Mouse (Mus musculus) limb, embryonic 10.5 days (tissue): ENCODE measurements at regions not wholly inside any gene's neighbourhood (a gene's known extent, or its start where the extent isn't known, plus 50 kb on each side); places are given as distances from the start of the nearest gene placed in this dataset.

ENCODE experiments used
- DNase-seq: peaks from one replicate; pipeline ENCODE4 v3.0.0-alpha.2; 2017; ENCODE audit warnings: low spot score
- H3K27ac ChIP-seq: fragments of 300-500 bp; sonication (generic); 2 replicates; pipeline ENCODE4 v1.5.1; 2016; ENCODE audit warnings: mild to moderate bottlenecking
- H3K27me3 ChIP-seq: fragments of 300-500 bp; sonication (generic); 2 replicates; pipeline ENCODE4 v1.6.1; 2016; ENCODE audit warnings: low read depth, mild to moderate bottlenecking; ENCODE audit not compliant: poor library complexity, severe bottlenecking
- H3K36me3 ChIP-seq: fragments of 300-500 bp; sonication (generic); 2 replicates; pipeline ENCODE4 v1.6.1; 2016; ENCODE audit warnings: mild to moderate bottlenecking, moderate library complexity
- H3K4me1 ChIP-seq: fragments of 300-500 bp; sonication (generic); 2 replicates; pipeline ENCODE4 v1.6.1; 2016
- H3K4me3 ChIP-seq: fragments of 300-500 bp; sonication (generic); 2 replicates; pipeline ENCODE4 v1.5.1; 2016; ENCODE audit warnings: mild to moderate bottlenecking, moderate library complexity
- H3K9me3 ChIP-seq: fragments of 300-500 bp; sonication (generic); replicated peaks from 2 replicates; pipeline ENCODE4 v1.6.1; 2016; ENCODE audit warnings: mild to moderate bottlenecking
- WGBS: fragments of 180-500 bp; shearing (Covaris S2); methylation state at CpG from one replicate; pipeline ENCODE4 v1.1.7; 2016; 5-methylcytosine and 5-hydroxymethylcytosine counted together

DNA sequence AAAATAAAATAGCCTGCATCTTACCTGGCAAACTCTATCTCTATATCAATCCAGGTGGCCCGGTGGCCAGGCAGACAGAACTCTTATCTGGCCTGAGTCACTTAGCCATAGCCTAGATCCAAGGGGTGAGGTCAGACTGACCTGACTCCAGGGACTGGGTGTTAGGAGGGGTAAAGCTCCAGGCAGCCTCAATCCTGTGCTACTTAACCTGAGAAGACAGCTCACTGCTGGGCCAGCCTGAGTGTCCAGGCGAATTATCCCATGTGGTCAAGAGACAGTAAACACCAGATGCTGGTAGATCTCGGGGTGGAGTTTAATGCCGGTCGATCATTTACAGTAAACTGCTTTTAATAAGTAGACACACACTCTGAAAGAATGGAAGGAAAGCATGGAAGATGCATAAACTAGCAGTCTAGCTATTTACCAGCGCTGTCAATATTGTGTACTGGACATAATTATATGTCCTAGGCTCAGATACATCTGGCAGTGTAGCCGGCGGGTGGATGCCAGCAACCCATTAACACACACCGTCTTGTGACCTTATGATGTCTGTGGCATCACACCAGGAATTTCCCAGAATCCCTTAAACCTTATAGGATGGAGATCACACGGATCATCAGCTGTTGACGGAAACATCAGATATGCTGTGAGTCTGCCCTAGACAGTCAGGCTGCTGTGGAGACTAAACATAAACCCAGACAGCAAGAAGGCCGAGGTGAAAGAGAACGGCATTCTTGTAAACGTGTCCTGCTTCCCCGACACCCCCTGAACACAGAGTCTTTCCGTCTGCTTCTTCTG is 153.9 kb upstream of the Ubl3 start:
- Histone ChIP-seq H3K36me3 (no peaks in the 10 kb centered on the region), H3K27ac (no peak overlapping the region), H3K4me3 (no peak overlapping the region), H3K4me1 (peaks cover 34% of the 10 kb centered on the region), H3K9me3 (no peaks in the 10 kb centered on the region), H3K27me3 (0 out of 2 replicates have a peak, but pooled peaks cover 7% of the 10 kb centered on the region)
- DNase-seq, result no peak
- WGBS, result 86% methylated on average over 16 of the region's 16 CpGs

DNA sequence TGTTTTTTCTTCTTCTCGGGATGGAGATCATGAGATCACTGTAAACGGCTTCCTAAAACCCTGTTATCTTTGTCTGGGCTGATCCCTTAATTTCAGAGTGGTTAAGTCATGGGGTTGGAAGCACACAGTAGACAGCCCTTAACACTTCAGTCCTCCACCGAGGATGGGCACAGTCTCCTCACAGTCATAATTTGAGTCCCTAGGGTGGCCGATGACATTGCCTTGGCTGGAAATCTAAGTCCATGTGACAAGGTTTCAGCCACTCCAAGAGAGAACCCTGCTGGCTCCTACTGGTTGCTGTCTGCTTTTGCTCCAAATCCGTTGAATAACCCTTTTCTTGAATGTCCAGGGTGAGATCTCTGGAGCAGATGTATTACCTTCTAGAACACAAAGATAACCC is 152.2 kb upstream of the Ubl3 start:
- Histone ChIP-seq H3K27me3 (0 out of 2 replicates have a peak, but pooled peaks cover 7% of the 10 kb centered on the region), H3K9me3 (no peaks in the 10 kb centered on the region), H3K4me1 (peaks cover 41% of the 10 kb centered on the region), H3K36me3 (no peaks in the 10 kb centered on the region), H3K27ac (no peak overlapping the region), H3K4me3 (no peak overlapping the region)
- DNase-seq, result no peak
- 76% methylated on average over 5 of the region's 5 CpGs for WGBS

DNA sequence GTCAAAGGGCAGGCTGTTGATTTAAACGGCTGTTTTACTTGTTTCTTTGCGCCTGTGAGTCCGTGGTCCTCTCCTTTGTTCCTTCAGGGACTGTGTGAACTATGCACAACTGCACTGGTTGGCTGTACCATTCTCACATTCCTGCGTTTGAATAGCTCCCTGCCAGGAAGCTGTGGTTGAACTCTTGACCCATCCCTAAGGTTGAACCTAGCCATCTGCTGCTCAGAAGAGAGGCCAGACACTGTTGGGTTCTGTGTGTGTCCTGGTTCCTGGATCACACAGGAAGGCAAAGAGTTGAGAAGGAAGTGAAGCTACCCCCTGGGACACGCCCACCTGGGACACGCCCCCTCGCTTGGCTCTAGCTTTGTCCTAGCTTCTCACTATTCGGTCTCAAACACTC is 149.3 kb upstream of the Ubl3 start:
- H3K27me3 ChIP-seq, result no peaks in the 10 kb centered on the region
- H3K4me3 ChIP-seq, result no peak overlapping the region
- no peaks in the 10 kb centered on the region for H3K9me3 ChIP-seq
- peak overlapping the region; percentile 66 for H3K27ac ChIP-seq
- H3K36me3 ChIP-seq, result no peaks in the 10 kb centered on the region
- H3K4me1 ChIP-seq, result peaks cover 32% of the 10 kb centered on the region
- WGBS, result 39% methylated on average over 8 of the region's 8 CpGs
- DNase-seq, result no peak

DNA sequence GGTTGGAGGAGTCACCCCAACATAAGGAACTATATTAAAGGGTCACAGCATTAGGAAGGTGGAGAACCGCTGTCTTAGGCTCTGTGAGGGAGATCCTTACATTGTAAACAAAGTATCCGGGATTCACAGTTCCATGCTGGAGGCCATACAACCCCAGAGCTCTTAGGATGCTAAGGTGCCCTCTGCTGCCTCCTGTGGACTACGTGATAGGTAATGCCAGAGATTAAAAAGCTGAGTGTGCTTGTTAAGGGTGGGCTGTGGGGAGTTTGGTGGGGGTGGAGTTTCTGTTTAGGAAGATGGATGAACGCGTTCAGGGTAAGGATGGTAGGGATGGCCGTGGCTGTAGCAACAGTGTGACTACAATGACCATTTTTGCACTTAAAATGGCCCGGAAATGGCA is 148.4 kb upstream of the Ubl3 start:
- no peaks in the 10 kb centered on the region for H3K27me3 ChIP-seq
- H3K9me3 ChIP-seq, result no peaks in the 10 kb centered on the region
- H3K27ac ChIP-seq, result no peak overlapping the region
- H3K4me3 ChIP-seq, result no peak overlapping the region
- no peak for DNase-seq
- 77% methylated on average over 7 of the region's 7 CpGs for WGBS
- peaks cover 32% of the 10 kb centered on the region for H3K4me1 ChIP-seq
- H3K36me3 ChIP-seq, result no peaks in the 10 kb centered on the region

DNA sequence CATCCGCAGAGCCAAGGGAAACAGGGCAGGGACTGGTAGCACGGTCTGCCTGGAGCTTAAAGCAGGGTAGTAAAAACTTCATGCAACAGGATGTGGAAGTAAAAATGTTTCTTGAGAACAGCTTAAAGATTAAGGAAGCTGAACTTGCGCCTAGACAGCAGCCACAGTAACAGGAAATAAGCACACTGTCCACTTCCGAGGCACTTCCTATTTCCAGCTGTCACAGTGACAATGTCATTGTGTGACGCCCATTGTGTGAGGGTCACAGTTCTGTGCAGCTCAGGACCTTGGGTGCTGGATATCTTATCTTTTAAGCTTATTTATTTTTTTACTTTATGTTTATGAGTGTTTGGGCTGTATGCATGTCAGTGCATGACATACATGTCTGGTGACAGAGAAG is 147.7 kb upstream of the Ubl3 start:
- no peaks in the 10 kb centered on the region for H3K36me3 ChIP-seq
- H3K4me1 ChIP-seq, result peaks cover 32% of the 10 kb centered on the region
- no peaks in the 10 kb centered on the region for H3K9me3 ChIP-seq
- no peak overlapping the region for H3K27ac ChIP-seq
- no peak overlapping the region for H3K4me3 ChIP-seq
- DNase-seq, result no peak
- H3K27me3 ChIP-seq, result no peaks in the 10 kb centered on the region
- 88% methylated on average over 5 of the region's 5 CpGs for WGBS

DNA sequence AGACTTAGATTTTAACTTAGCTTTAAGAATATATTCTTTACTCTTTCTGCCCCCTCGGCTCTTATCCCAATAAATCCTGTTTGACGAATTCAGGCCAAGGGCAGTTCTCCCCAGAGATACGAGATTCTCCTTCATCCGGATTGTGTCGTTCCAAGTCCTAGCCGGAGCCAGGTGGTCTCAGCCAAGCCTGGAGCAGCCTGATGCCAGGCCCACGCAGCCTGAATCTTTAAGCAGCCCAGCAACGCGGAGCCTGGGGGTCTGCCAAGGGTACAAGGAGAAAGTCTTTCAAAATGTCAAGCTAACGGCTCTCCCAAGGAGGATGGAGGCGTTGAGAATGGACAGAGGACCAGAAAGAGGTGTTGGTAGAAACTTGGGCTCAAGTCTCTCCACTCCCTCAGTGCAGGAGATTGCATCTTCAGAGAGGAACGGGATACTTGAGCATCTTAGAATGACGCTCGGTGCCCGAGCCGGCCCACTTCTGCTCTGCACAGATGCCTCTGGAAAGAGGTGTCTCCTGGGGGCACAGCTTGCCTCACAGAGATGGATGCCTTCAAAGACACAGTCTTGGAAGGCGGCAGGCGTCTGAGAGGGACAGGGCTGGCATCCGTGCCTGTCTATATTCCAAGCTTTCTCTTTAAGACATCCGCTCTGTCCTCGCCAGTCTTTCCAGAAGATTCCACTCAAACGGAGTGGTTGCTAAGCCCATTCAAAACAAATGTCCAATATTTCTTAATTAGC is 145.2 kb upstream of the Ubl3 start:
- Histone ChIP-seq H3K36me3 (no peaks in the 10 kb centered on the region), H3K4me3 (no peak overlapping the region), H3K9me3 (no peaks in the 10 kb centered on the region), H3K4me1 (peaks cover 43% of the 10 kb centered on the region), H3K27ac (0 out of 2 replicates have a peak overlapping the region, but pooled peaks have one; percentile 19), H3K27me3 (no peaks in the 10 kb centered on the region)
- no peak for DNase-seq
- WGBS, result 83% methylated on average over 22 of the region's 22 CpGs

DNA sequence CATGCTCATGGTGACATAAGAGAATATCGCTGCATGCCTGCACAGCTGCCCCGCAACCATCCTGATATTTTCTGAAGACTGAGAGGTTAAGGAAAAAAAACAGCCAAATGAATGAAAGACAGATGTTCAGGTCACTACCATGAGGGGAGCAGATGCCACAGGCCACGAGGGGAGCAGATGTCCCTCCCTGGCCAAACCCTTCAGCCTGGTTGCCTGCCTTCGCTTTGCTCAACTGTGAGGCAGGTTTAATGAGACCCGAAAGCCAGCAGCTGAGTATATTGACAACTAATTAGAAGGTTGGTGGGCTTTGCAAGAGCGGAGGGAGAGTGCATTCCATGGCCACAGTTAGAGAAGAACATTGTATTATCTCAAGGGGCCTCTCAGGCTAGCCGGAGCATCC is 141.8 kb upstream of the Ubl3 start:
- H3K27me3 ChIP-seq, result no peaks in the 10 kb centered on the region
- H3K4me1 ChIP-seq, result peaks cover 54% of the 10 kb centered on the region
- no peaks in the 10 kb centered on the region for H3K9me3 ChIP-seq
- DNase-seq, result peak; percentile 82
- H3K27ac ChIP-seq, result peak overlapping the region; percentile 72
- H3K4me3 ChIP-seq, result no peak overlapping the region
- WGBS, result 35% methylated on average over 7 of the region's 7 CpGs
- no peaks in the 10 kb centered on the region for H3K36me3 ChIP-seq

DNA sequence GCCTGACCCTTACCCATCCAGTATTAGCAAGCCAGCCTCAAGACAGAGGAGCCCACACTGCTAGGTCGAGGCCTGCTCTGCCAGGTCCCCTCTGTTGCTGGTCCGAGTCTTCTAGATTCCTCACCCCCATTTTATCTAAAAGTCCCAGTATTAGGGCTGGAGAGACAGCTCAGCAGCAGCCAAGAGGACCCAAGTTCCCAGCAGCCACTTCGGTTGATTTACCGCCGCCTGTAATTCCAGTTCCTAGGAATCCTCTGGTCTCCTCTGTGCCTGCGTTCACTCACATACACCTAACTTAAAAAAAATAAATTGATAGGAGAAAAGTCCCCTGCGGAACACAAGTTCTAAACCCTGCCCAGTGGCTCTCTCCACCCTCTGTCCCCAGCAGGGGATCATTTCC is 138.9 kb upstream of the Ubl3 start:
- Histone ChIP-seq H3K4me1 (peaks cover 62% of the 10 kb centered on the region), H3K9me3 (no peaks in the 10 kb centered on the region), H3K36me3 (no peaks in the 10 kb centered on the region), H3K4me3 (no peak overlapping the region), H3K27ac (peak overlapping the region; percentile 71), H3K27me3 (no peaks in the 10 kb centered on the region)
- no peak for DNase-seq
- WGBS, result 77% methylated on average over 7 of the region's 7 CpGs

DNA sequence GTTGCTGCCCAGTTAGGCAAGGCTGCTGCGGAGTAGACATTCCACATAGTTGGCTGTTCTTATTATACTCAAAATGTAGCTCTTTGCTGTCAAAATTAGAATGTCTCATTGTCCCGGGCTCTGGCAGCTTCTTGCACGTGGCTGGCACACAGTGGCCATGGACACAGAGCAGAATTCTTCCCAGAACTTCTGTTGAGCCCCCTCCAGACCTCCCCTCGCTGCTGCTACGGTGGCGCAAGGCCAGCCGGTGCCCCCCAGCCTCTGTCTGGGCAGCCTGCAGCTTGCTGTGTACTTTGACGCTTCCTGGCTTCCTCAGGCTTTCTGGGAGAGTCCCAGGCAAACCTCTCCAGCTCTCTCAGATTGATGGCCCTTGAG is 138.2 kb upstream of the Ubl3 start:
- Histone ChIP-seq H3K36me3 (no peaks in the 10 kb centered on the region), H3K9me3 (no peaks in the 10 kb centered on the region), H3K27ac (peak overlapping the region; percentile 71), H3K4me1 (peaks cover 62% of the 10 kb centered on the region), H3K27me3 (no peaks in the 10 kb centered on the region), H3K4me3 (no peak overlapping the region)
- 77% methylated on average over 8 of the region's 8 CpGs for WGBS
- DNase-seq, result no peak

DNA sequence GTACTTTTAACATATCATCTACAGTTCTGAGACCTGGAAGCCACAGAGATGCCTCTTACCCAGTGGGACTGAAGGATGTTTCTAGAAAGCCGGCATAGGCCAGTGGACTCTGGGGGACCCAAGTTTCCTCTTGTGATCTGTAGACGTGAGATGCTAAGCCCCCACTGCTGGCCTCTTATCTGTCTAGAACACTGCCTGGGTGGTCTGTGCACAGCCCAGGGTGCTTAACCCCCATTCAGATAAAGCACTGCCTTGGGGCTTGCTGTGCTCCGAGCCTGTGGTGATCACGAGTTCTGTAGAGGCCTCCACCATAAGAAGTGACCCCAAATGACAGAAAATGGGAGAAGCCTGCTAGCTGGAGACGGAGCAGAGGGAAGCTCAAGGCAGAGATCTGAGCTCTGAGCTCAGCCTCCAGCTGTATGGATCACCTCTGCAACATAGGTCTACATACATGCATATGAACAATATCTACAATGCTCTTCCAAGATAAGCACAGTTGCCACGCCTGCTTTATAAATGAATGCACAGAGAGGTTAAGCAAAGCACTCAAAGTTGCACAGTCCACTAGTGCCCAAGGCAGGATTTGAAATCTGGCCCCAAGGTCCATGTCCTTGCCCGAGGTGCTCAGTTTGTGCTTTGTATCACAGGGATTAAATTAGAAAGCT is 137.7 kb upstream of the Ubl3 start:
- DNase-seq, result no peak
- H3K9me3 ChIP-seq, result no peaks in the 10 kb centered on the region
- no peak overlapping the region for H3K4me3 ChIP-seq
- H3K4me1 ChIP-seq, result peaks cover 62% of the 10 kb centered on the region
- H3K27ac ChIP-seq, result peak overlapping the region; percentile 71; the same call in 1 of the 2 replicates
- H3K36me3 ChIP-seq, result no peaks in the 10 kb centered on the region
- no peaks in the 10 kb centered on the region for H3K27me3 ChIP-seq
- WGBS, result 74% methylated on average over 7 of the region's 7 CpGs

DNA sequence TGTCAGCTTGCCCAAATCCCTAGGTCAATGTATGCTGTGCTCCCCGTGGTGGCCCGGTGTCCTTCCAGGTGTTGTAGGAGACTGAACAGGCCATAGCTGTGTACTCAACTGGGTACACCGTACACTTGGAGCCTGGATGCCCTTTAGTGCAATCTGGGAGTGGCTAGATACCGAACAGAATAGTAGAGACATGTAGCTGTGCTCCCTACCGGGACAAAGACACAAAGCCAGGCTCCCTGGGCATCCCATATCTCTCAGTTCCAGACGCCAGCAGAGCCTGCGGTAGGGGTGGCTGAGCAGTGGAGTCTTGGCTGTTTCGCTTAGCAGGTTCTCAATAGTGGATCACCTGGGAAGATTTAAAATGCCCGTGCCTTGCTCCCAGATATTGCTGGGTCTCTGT is 136.7 kb upstream of the Ubl3 start:
- H3K27ac ChIP-seq, result peak overlapping the region; percentile 53
- no peaks in the 10 kb centered on the region for H3K36me3 ChIP-seq
- no peak overlapping the region for H3K4me3 ChIP-seq
- no peaks in the 10 kb centered on the region for H3K9me3 ChIP-seq
- H3K27me3 ChIP-seq, result no peaks in the 10 kb centered on the region
- DNase-seq, result no peak
- WGBS, result 96% methylated on average over 9 of the region's 9 CpGs
- H3K4me1 ChIP-seq, result peaks cover 55% of the 10 kb centered on the region

DNA sequence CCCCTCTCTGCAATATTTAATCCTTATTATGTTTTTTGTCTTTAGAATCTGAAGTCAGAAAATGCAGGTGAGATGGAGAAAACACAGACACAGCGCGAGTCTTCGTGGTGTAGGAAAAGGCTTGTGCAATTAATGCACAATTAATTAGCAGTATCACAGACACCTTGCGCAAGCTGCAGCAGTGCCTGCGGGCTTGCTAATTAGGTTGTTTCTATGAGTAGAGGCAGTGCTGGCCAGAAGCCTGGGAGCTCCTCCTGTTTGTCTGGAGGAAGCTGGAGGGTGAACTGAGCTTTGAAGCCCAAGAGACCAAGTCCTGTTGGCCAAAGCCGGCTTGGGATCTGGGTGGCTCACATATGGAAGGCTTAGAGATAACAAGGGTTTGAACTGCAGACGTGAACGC is 135.9 kb upstream of the Ubl3 start:
- Histone ChIP-seq H3K27ac (peak overlapping the region; percentile 53; the same call in 1 of the 2 replicates), H3K36me3 (no peaks in the 10 kb centered on the region), H3K4me1 (peaks cover 48% of the 10 kb centered on the region), H3K9me3 (no peaks in the 10 kb centered on the region), H3K4me3 (no peak overlapping the region), H3K27me3 (no peaks in the 10 kb centered on the region)
- WGBS, result 77% methylated on average over 8 of the region's 8 CpGs
- no peak for DNase-seq

DNA sequence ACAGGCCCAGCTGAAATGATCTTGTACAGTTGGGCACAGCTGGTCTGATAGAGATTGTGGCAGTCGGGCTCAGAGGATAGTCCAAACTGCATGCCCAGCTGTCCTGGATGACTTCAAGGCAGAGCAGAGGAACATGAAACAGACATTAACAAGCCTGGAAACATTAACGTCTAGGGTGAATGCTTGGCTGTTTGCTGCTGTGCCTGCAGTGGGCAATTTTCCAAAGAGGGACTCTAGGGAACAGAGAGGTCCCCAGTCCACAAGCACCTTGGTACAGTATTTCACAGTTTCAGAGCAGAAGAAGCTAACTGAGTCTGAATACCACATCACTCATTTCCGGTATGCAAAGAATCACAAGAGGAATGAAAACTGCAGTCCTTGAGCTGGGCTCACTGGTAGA is 135.2 kb upstream of the Ubl3 start:
- H3K36me3 ChIP-seq, result no peaks in the 10 kb centered on the region
- DNase-seq, result no peak
- H3K4me3 ChIP-seq, result no peak overlapping the region
- H3K27me3 ChIP-seq, result no peaks in the 10 kb centered on the region
- H3K27ac ChIP-seq, result no peak overlapping the region
- 71% methylated on average over 3 of the region's 3 CpGs for WGBS
- peaks cover 43% of the 10 kb centered on the region for H3K4me1 ChIP-seq
- H3K9me3 ChIP-seq, result no peaks in the 10 kb centered on the region
